Mouse (Mus musculus) ES-E14 (cell line): ENCODE data around the gene Rbmx.

ENCODE experiments used
- MAFK ChIP-seq: IDR thresholded peaks from 2 replicates; pipeline ENCODE4 v1.6.1; 2014; ENCODE audit warnings: mild to moderate bottlenecking, low read depth, low read length, inconsistent platforms; ENCODE audit not compliant: insufficient read depth
- ZC3H11A ChIP-seq: IDR thresholded peaks from 2 replicates; pipeline ENCODE4 v1.6.1; 2012; ENCODE audit warnings: low read depth, mild to moderate bottlenecking, inconsistent platforms, low read length, borderline replicate concordance

DNA sequence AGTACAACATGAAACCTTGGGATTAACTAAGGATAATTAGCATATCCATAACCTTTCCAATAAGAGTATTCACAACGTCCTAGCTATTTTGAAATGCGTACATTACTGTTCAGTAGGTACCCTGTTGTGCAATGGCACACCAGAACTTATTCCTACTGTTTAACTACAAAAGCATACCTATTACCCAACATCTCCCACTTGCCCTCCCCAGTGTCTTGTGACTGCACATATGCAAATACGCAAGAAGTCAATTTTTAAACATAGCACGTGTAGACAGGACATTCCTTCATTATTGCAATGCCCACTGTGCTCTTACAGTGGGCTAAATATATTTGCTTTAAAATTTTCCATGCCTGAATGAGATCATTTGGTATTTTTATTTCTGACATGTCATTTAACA, 19.9 kb downstream of the Rbmx start:
- TF ChIP-seq MAFK = no peak
- no peak for TF ChIP-seq ZC3H11A
